Mouse (Mus musculus) cerebellum, postnatal 14 days (tissue): ENCODE results near the gene Myom1.

Source experiments
- DNase-seq, 2 experiments: peaks; one replicate each; pipeline ENCODE4 v3.0.0; 2021; ENCODE audit warnings: mixed read lengths in 2 of 2

Myom1 gene

GRCm38 (mm10) chr17:71062870-71063602, 60.6 kb downstream of the Myom1 start:
- DNase-seq: no peak

- peak; percentile 51 to 52 for DNase-seq
Measured at GRCm38 (mm10) chr17:71064463-71065014, 62.1 kb downstream of the Myom1 start.

GRCm38 (mm10) chr17:71065127-71065526, 62.7 kb downstream of the Myom1 start:
- DNase-seq: no peak

- DNase-seq: no peak
Measured at GRCm38 (mm10) chr17:71069176-71069575, 66.7 kb downstream of the Myom1 start.

GRCm38 (mm10) chr17:71071958-71072357, 69.5 kb downstream of the Myom1 start:
- no peak for DNase-seq

GRCm38 (mm10) chr17:71074386-71074785, 72.0 kb downstream of the Myom1 start:
- DNase-seq: no peak

GRCm38 (mm10) chr17:71081986-71082385, 79.6 kb downstream of the Myom1 start:
- DNase-seq: no peak

- DNase-seq: no peak
Measured at GRCm38 (mm10) chr17:71086969-71087368, 84.5 kb downstream of the Myom1 start.

GRCm38 (mm10) chr17:71087396-71088153, 85.1 kb downstream of the Myom1 start:
- DNase-seq: no peak

GRCm38 (mm10) chr17:71088154-71088521, 85.7 kb downstream of the Myom1 start:
- no peak for DNase-seq

GRCm38 (mm10) chr17:71088991-71089434, 86.6 kb downstream of the Myom1 start:
- DNase-seq: no peak

- DNase-seq: no peak
Measured at GRCm38 (mm10) chr17:71089781-71090480, 87.5 kb downstream of the Myom1 start.

GRCm38 (mm10) chr17:71091024-71091423, 88.6 kb downstream of the Myom1 start:
- no peak for DNase-seq

- no peak for DNase-seq
Measured at GRCm38 (mm10) chr17:71092341-71092740, 89.9 kb downstream of the Myom1 start.

GRCm38 (mm10) chr17:71093793-71094192, 91.4 kb downstream of the Myom1 start:
- DNase-seq: no peak

- no peak for DNase-seq
Measured at GRCm38 (mm10) chr17:71094438-71094837, 92.0 kb downstream of the Myom1 start.

- no peak for DNase-seq
Measured at GRCm38 (mm10) chr17:71096557-71097208, 94.2 kb downstream of the Myom1 start.

- DNase-seq: peak; percentile 70 to 80
Measured at GRCm38 (mm10) chr17:71097209-71097597, 94.8 kb downstream of the Myom1 start.

- DNase-seq: no peak
Measured at GRCm38 (mm10) chr17:71098606-71099005, 96.2 kb downstream of the Myom1 start.

GRCm38 (mm10) chr17:71102571-71103551, 100.4 kb downstream of the Myom1 start:
- no peak for DNase-seq

GRCm38 (mm10) chr17:71105297-71105696, 102.9 kb downstream of the Myom1 start:
- no peak for DNase-seq
